Mouse (Mus musculus): ENCODE measurements around the gene Hist3h2ba.
"Not testable (repeated sequence)": the region's sequence is repeated elsewhere in the genome, so short reads cannot be mapped to it uniquely, and the experiment has no call there.

Gene Hist3h2ba

DNA sequence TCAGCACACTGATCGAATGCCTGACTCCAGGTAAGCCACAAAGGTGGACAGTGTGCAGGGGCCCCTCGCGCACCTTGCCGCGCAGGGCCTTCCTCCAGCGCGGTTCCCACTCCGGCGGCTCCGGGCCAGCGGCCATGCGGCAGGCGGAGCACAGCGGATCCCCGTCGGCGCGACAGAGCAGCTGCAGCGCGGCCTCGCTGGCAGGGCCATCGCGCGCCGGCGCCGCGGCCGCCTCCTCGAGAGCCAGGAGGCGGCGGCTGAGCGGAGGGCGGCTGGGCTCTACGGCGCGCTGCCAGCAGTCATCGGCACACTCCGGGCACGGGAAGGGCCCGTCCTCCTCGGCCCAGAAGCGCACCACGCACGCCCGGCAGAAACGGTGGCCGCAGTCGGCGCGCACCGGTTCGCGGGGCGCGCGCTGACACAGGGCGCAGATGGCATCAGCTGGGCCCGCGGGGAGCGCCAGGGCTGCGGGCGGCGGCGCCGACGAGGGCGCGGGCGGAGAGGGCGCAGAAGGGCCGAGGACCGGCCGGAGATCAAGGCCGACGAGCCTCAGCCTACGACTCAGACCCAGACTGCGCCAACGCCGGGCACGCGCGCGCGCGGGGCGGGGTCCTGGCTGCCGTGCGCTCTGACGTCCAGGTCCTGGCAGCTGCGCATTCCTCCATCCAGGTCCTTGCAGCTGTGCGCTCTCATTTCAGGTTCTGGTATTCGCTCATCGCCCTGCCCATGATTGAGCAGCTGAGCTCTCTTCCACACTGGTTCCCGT lies 10.2 kb upstream of the Hist3h2ba start, which contains the start of gene Rnf187:
Gene Rnf187 (minus strand): TSS at position 595 of the 766 bp plus-strand sequence.
- peak; percentile 84 for DNase-seq (ENCODE audit: low read depth, low spot score)

DNA sequence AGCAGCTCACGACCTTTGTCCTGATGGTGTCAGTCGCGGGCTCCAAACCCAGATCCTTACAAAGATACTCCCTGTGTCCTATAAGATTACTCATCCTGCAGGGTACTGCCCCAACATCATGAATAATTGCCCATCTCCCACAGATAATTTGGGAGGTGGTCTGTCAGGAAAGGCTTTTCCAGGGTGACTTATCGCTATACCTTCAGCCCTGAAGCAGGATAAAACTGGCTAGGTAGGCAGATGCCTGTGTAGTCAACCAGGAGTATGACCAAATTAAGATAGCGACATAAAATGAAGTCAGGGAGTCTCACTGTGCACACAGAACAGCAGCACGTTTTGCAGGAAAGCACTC lies 9.7 kb upstream of the Hist3h2ba start:
- no peak for DNase-seq (ENCODE audit: low read depth, low spot score)

DNA sequence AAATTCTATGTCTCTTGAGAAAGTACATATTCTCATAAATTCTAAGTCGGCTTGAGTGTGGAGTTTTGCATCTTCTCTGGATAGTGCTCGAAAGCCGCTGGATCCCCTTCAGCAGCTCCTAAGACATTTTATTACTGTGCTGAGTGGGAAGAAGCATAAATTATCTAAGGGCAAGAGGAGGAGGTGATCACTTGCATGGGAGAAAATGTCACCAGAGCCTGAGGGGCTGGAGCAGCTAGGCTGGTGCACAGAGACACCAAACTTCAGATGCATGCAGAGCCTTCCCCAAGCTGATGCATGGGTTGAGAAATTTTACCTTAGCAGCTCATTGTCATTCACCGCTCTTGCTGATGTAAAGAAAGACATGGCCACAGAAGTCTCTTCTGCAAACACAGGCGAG lies 4.6 kb upstream of the Hist3h2ba start:
- DNase-seq (ENCODE audit: low read depth, low spot score) = no peak

DNA sequence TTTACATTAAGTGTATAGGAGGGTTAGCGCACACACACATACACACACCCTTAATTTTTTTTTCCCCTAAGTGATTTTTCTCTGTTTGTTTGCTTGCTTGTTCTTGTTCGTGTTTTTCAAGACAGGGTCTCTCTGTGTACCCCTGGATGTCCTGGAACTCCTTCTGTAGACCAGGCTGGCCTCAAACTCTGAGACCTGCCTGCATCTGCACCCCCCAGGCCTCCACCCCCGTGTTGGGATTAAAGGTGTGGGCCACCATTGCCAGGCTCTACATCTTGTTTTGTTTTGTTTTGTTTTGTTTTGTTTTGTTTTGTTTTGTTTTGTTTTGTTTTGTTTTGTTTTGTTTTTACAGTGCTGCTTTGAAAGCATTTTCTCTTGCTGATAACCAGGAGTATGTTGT lies 1.4 kb upstream of the Hist3h2ba start:
- DNase-seq (ENCODE audit: low read depth, low spot score) = no peak

DNA sequence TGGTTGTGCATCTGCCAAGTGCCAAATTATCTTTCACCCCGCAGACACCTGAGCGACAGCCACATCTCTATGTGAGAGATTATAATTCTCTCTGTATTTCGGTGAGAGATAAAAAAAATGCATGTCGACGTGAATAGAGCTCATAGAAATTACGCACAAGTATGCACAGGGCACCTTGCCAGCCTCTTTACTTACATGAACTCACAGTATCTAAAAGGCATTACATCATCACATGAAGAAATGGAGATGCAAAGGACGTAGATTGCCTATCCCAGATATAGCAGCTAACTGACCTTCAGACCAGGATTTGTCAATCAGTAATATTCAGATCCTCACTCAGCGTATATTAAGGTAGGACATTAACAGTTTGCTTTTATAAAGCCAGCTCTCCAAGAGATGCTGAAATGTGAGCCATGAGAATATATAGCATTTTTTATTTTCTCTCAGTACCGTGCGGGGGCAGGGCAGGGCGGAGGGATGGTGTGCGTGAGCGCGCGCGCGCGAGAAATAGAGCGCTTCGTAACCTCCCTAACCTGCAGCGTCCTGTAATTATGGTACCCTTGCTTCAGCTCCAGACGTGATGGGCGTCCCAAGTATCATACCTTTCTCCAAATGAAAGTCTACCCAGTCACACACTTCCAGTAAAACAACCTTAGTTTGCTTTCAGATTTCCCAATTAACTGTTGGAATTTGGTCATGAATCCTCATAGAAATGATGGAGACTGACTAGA lies 757 bp upstream of the Hist3h2ba start:
- DNase-seq (ENCODE audit: low read depth, low spot score) = no peak

DNA sequence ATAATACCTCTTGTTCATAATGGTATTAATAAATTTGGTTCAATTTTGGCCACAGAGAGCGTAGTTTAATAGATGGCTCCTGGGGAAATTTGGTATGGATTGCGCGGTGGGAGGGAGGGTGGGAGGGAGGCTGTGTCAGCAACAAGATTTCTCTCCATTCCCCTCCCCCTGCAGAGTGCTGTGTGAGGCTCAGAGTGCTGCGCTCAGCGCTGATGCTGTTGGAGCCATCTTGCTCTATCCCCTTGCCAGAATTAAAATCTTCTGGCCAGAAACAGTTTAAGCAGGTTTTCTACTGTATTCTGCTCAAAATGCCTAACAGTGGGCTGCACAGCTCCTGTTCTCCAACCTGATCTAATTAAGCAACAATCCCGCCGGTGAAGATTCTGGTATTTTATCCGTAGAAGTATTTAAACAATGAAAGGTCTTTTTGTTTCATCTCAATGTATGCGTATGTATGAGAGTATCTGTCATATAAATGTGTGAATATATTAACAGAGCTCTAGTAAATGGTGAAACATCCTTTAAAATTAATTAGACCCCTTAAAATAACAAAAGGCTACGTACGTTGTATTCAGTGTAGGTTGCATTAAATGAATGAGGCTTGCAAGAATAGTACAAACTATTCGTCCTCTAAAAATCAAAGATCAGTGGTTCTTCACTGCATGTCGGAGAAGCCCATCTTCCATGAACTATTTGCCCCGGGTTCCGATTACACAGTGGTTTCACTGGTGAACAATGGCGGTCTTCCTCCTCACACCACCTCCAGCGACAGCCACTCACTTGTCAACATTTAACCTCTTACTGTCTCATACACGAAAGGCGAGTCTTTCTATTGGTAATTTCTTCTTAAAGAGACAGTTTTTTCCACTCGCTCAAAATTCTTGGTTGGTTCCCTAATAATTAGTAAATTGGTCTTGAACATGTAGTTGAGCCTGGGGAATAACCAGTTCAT lies 1.0 kb downstream of the Hist3h2ba start:
- no peak for DNase-seq (ENCODE audit: low read depth, low spot score)

DNA sequence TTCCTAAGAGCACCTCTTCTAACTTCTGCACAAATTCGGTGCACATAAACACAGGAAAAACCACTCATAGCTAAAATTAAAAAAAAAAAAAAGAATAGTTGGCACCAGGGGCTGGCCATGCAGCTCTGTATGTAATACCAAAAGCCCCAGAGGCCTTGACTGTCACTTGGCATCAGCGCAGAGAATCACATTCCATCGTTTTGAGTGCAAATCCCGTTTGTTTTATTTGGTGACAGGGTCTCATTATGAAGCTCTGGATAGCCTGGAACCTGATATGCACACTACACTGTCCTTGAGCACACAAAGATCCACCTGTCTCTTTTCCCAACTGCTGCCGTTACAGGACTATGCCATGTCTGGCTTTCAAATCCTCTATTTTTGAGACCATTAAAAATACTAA lies 2.5 kb downstream of the Hist3h2ba start:
- DNase-seq (ENCODE audit: low read depth, low spot score) = no peak

DNA sequence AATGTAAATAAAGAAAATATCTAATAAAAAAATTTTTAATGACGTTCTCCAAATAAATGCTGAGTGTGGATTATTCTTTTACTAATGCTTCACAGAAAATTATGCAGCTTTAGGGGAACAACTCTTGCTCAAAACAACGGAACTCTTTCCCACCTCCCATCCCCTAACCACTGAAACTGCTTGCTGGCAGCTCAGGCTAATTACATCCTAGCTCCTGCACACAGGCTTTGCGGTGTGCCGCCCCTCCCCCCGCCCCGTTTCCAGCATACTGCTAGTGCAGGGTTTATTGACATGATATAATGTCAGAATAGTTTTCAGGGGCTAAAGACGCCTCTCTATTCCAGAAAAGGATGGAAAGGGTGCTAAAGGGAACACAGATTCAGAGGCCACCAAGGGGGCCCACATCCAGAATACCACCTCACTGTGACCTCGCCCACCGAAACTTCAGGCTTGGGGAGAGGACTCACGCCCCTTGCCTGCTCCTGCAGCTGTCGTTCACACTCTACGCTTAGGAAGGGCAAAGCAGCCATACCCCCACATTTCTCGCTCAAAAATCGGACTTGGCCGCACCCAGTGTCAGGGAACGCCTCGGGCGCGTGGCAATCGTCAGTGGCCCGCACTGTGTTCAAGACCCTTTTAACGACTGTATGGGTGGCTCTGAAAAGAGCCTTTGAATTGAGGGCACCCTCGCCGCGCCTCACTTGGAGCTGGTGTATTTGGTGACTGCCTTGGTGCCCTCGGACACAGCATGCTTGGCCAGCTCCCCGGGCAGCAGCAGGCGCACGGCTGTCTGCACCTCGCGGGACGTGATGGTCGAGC lies 4.8 kb downstream of the Hist3h2ba start:
- no peak for DNase-seq (ENCODE audit: low read depth, low spot score)

DNA sequence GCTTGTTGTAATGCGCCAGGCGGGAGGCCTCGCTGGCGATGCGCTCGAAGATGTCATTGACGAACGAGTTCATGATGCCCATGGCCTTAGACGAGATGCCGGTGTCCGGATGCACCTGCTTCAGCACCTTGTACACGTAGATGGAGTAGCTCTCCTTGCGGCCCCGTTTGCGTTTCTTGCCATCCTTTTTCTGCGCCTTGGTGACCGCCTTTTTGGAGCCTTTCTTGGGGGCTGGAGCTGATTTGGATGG lies 5.4 kb downstream of the Hist3h2ba start:
- DNase-seq (ENCODE audit: low read depth, low spot score) = not testable (repeated sequence)

DNA sequence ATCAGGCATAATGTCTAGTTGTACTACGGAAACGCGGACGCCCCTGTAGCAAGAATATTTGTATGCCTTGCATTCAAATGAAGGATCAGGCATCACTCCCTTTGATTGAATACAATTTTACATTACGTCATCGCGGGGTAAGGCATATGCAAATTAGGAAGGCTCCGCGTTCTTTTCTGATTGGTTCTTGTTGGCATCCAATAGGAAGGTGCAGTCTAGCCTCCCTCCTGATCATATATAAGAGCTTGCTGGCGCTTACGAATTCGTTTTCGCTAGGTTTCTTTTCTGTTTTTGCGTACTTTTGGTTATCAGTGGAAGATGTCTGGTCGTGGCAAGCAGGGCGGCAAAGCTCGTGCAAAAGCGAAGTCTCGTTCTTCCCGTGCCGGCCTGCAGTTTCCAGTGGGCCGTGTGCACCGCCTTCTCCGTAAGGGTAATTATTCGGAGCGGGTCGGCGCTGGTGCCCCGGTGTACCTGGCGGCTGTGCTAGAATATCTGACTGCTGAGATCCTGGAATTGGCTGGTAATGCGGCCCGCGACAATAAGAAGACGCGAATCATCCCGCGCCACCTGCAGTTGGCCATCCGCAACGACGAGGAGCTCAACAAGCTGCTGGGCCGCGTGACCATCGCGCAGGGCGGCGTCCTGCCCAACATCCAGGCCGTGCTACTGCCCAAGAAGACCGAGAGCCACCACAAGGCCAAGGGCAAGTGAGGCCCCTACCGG lies 5.9 kb downstream of the Hist3h2ba start, which contains the start of the genes Hist3h2a and Trim17:
Gene Hist3h2a (plus strand): TSS at position 266 of the 723 bp plus-strand sequence.
Gene Trim17 (plus strand): TSS at position 266 of the 723 bp plus-strand sequence.
- DNase-seq (ENCODE audit: low read depth, low spot score) = peak; percentile 92

DNA sequence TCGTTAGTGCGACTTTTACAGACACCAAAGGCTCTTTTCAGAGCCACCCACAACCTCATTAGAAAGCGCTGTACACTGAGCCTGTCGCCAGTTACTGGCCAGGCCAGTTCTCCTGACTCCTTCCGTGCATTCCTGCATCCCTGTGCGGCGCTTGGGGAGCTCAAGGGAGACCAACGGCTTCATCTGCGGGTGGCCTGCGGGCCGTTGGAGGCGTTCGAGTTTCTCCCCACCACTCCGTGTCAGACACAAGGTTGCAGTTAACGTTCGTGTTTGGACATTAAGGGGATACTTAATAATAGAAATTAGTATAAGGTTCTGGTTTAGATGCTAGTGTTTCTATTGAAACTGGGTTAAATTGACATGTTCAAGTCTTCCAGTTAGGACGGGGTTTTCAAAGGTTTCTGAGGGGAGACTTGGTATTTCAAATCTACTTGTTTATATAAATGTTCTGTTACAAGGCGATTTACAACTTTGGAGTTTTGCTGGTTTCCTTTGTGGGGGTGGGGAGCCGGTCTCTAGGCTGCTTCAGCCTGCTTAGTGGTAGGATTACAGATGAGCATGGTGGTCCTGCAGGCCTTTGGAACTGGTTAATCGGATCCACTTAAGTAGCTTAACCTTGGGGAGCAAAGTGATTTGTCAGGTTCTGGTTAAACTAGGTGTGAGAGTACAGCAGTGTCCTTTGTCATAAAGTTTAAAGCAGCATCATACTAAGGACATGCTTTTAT lies 6.6 kb downstream of the Hist3h2ba start:
- no peak for DNase-seq (ENCODE audit: low read depth, low spot score)

DNA sequence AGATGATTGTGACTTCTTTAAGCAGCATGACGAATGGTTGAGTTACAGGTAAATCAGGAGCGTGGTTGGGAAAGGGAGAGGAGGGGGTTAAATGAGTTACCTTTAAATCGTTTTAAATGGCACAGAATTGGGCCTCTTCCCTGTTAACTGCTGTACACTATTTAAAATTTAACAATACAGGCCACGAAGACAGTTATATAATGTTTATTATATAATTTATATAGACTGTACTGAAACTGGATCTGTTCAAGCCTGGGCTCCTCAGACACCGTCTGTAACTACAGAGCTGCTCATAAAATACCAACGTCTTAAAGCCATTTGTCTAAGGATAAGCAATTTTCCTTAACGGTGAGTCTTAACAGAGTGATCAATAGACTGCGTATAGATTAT lies 7.1 kb downstream of the Hist3h2ba start:
- DNase-seq (ENCODE audit: low read depth, low spot score) = no peak

DNA sequence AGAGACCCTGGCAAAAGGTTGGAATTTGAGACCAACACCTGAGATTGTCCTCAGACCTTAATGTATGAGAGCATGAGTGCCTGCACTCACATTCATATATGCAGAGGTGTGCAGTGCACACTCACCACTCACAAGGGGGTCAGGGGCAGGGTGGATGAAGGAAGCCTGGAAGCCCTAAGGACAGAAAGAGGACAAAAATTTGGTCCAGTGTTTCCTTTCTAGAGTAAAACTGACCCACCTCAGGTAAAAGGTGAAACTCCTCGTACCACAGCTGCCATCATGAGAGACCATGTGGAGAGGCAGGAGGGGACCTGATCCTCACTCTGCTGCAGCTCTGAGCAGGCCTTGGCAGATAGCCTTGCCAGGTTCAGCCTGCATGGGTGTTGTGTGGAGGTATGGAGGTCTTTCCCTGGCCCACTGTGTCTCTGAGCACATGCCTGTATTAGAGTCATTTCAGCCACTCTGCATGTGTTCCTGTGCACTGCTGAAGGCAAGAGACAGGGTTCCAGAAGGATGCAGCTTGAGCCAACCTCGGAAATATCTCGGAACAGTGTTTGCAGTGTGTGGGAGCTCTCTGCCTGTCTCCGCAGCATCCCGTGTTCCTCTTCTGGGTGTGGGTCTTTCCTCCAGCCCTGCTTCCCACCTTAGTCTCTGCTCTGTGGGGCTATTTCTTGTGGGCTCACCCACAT lies 8.7 kb downstream of the Hist3h2ba start:
- DNase-seq (ENCODE audit: low read depth, low spot score) = no peak

DNA sequence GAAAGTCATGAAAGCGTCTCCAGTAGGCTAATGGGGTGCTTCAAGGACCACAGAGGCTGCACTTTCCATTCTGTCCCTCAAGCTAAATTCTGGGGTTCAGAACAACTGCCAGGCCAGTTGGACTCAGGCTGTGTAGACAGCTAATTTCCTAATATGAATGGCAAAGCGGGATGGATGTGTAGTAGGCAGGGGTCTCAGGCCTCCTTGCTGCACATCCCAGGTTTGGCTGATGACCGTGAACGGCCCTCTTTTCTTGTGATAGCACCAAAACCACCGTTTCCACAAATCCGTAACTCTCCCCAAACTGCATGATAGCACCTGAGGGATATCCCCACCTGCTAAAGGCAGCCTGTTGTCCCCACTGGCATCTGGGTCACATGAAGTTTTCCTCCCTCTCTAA lies 9.8 kb downstream of the Hist3h2ba start:
- no peak for DNase-seq (ENCODE audit: low read depth, low spot score)

DNA sequence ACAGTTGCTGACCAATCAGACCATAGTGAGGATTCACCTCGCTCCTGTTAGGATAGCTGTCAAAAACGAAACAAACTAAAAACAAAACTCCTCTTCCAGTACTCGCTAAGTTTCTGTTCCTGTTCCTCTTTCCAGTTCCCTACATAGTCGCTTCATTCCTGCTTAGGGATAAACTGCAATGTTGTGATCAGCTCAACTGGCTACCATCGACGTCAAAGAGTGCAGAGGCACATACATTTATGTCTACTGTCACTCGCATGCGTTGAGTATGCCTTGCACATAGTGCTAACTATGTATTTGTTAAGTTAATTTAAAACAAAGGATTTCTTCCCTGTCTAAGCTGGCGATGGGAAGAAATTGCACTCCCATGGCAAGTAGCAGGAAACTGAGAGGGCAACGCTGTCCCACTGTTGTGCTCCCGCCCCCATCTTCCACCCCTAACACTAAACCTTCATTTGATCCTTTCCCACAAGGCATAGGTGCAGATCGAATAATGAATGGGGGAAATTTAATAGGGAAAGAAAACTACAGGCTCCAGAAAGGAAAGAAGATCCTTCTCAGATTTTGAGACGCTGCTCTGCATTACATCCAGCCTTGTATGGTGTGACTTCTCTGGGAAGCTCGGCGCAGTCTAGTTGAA lies 10.6 kb downstream of the Hist3h2ba start:
- no peak for DNase-seq (ENCODE audit: low read depth, low spot score)

DNA sequence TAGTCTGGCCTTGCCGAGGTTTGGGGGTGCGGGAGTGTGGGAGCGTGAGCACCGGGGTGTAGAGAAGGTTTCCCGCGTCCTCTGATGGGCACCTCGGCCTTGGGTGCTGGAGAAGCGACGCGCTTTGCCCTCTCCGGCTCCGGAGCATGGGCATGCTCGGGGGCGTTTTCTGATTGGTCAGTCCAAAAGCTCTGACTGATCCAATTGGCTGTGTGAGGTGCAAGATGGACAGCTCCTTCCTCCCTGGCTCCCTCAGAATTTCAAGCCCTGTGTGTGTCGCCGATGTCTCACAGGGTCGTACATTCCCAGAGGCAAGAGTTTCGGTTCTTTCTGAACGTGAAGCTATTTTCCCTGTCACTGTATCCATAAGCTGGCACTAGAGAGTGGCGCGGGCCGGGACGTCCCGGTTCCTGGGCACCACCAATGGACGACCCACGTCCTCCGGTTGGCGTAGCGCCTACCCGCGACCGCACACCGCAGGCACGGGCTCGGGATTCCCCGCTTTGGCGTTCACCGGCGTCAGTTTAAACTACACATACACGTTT lies 11.3 kb downstream of the Hist3h2ba start:
- no peak for DNase-seq (ENCODE audit: low read depth, low spot score)

DNA sequence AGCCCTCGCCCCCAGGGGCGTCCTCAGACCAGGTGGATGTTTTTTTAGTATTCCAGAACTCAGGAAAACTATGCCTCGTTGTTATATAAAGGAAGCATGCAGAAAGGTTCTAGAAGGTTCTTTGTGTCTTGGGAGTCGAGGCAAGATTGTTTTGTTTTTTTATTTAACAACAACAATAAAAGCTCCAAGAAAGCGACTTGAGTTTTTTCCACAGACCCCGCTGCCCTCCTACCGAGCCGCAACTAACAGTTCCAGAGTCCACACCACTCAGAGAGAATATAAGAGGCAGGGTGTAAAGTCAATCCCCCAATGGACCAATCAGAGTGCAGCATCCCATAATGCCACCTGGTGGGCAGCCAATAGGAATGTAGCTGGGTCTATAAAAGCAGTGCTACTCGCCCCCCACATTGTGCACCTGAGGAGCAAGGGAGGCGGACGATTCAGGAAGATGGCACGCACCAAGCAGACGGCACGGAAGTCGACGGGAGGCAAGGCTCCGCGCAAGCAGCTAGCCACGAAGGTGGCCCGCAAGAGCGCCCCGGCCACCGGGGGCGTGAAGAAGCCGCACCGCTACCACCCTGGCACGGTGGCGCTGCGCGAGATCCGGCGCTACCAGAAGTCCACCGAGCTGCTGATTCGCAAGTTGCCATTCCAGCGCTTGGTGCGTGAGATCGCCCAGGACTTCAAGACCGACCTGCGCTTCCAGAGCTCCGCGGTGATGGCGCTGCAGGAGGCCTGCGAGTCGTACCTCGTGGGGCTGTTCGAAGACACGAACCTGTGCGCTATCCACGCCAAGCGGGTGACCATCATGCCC lies 12.9 kb downstream of the Hist3h2ba start:
- DNase-seq (ENCODE audit: low read depth, low spot score) = no peak

DNA sequence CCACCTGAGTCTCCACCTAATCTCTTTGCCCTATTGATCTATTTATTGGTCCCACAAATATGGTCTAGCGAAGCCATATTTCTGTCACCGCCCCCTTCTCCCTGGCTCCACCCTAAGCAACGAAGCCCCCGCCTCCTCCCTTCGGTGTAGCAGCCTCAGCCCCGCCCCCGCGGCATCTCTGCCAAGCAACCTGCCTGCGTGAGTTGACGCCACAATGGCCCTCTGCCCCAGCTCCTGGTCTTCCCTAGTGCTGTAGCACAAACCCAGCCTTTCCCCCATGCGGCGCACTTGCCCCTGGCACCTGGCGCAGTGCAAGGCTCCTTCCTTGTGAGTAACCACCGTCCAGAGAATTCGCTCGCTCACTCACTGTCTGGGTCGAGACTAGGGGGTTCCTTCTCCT lies 14.8 kb downstream of the Hist3h2ba start:
- no peak for DNase-seq (ENCODE audit: low read depth, low spot score)
